Comparison of ENCODE assay signal across 10 mouse cellular contexts in the genomic region with DNA sequence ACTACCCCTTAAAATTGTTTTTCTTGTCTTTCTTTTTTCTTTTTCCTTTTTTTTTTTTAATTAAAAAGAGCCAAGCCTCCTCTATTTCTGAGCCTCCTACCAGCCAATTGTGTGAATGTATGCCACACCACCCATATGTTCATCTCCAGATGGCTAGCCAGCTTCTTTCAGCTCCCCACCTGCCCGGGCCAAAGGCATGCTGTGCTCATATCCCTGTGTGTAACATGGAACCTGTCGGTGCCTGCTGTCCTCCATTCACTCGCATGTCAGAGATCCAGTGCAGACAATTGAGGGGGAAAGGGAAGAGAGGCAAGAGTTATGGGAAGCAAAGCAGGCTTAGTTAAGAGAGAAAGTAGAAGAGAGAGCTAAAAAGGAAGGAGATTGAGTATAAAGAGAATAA.
DNase-seq lines count a peak whose midpoint lies in the region; ATAC-seq lines count a peak whose summit lies in the region.
"Had no signal": no experiment of that assay in that cellular context is flagged by ENCODE, and none has a peak within 500 bp of the region (broad histone marks: within the 10 kb centered on the region; RNA-seq: fewer than 3 reads in every experiment).

No protein-coding gene starts in this region.

- ATAC-seq in hindbrain, embryonic 14.5 days (ENCODE audit: low FRiP score): peak; percentile 72; the same call in 1 of the 2 replicates
- no peak for ATAC-seq in erythroblast, adult 5-6 weeks (replicated peaks; ENCODE audit: low FRiP score, poor library complexity, severe bottlenecking)
- no peak for ATAC-seq in megakaryocyte, adult 5-6 weeks (ENCODE audit: poor library complexity, severe bottlenecking)

- intact Hi-C loops in left cerebral cortex, postnatal 4 days (cut with DNase I): no loop called here

- peak; percentile 39 for DNase-seq in brain, embryonic 18.5 days (ENCODE audit: low read depth, low spot score)
- DNase-seq in embryo, embryonic 11 days: peak; percentile 21
- DNase-seq in hindbrain, embryonic 14.5 days (ENCODE audit: low spot score): peak; percentile 60
- peak; percentile 94 for DNase-seq in left cerebral cortex, postnatal 4 days
- DNase-seq in thymus, postnatal 0 days (ENCODE audit: low spot score): no peak
- no peak for DNase-seq in B cell, adult 2 months
- DNase-seq: adrenal gland, postnatal 14 days had no signal

- no peak overlapping the region for H3K4me2 ChIP-seq in hindbrain, embryonic 14.5 days (replicated peaks)

- H3K9ac ChIP-seq in hindbrain, embryonic 14.5 days: no peak overlapping the region

- no peaks in the 10 kb centered on the region for H3K27me3 ChIP-seq in hindbrain, embryonic 14.5 days (ENCODE audit: control insufficient read depth, insufficient read depth, low read length)
- H3K27me3 ChIP-seq: CH12.LX had no signal

- H3K27ac ChIP-seq in hindbrain, embryonic 14.5 days: no peak overlapping the region

- no peaks in the 10 kb centered on the region for H3K36me3 ChIP-seq in hindbrain, embryonic 14.5 days (replicated peaks; ENCODE audit: control insufficient read depth, insufficient read depth)

- WGBS in hindbrain, embryonic 14.5 days: 45% methylated on average over 3 of the region's 3 CpGs

- no peaks in the 10 kb centered on the region for H3K4me1 ChIP-seq in hindbrain, embryonic 14.5 days (replicated peaks; ENCODE audit: control insufficient read depth, insufficient read depth, low read length)

- H3K9me3 ChIP-seq in hindbrain, embryonic 14.5 days (ENCODE audit: control insufficient read depth, low read length): no peaks in the 10 kb centered on the region

- no peak overlapping the region for H3K4me3 ChIP-seq in hindbrain, embryonic 14.5 days (replicated peaks; ENCODE audit: low read length)

Comparison
In these comparisons a context has a peak if more than half of its experiments do, and no peak if none do; other contexts are left out.
1. DNase-seq: peak in brain, embryonic 18.5 days (single experiment), embryo, embryonic 11 days (single experiment), hindbrain, embryonic 14.5 days (single experiment) and left cerebral cortex, postnatal 4 days (single experiment); none in thymus, postnatal 0 days (single experiment) and B cell, adult 2 months (0 of 2).